Mouse (Mus musculus) E14TG2a.4 (cell line): ENCODE results near the gene Inppl1.

Experiments used
- CTCF ChIP-seq: conservative IDR thresholded peaks from 2 replicates; pipeline ENCODE4 v1.5.1; 2014; ENCODE audit warnings: low read length
- POU5F1 ChIP-seq: IDR thresholded peaks from 2 replicates; pipeline ENCODE4 v1.6.1; 2014; ENCODE audit warnings: low read length, borderline replicate concordance

GRCm38 (mm10) chr7:101867482-101867881 lies 29.5 kb upstream of the Inppl1 start:
- TF ChIP-seq CTCF (no peak), POU5F1 (no peak)
